Mouse (Mus musculus) stomach, postnatal 0 days (tissue): ENCODE data around the gene Cnn3.

Experiments used
- CTCF ChIP-seq: IDR thresholded peaks from 2 replicates; pipeline ENCODE4 v1.5.1; 2016; ENCODE audit warnings: antibody characterized with exemption, low read depth, mild to moderate bottlenecking, moderate library complexity
- EP300 ChIP-seq: optimal IDR thresholded peaks from 2 replicates; pipeline ENCODE3; 2016; ENCODE audit warnings: antibody characterized with exemption

DNA sequence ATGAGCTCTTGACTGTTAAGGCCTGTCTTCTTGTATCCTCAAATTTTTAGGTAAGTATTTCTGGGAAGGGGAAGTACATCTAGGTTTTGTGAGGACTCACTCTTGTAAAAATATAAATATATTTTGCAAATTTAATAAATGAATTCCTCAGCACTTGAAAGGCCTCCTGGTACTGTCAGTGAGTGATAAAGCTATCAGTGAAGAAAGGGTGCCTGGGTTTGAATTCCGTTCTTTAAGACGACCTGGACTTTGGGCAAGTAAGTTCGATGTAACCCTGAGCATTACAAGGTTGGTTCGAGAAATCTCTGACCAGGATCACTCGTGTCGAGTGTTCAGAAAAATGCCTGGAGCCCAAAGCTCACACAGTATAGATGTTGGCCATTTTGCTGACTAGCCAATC is 7.1 kb downstream of the Cnn3 start:
- TF ChIP-seq CTCF (no peak), EP300 (no peak)
